Mouse (Mus musculus): ENCODE results near the gene Hcrt. TPM values are rescaled to one million over a fixed set of nuclear protein-coding genes. Genes with fewer than 3 reads are reported as not detected.
A peak's percentile ranks its signal among the peaks of the same experiment; 100 is the strongest.

Gene Hcrt
- polyA plus RNA-seq, 1 experiment from 2014 or later = not detected

DNA sequence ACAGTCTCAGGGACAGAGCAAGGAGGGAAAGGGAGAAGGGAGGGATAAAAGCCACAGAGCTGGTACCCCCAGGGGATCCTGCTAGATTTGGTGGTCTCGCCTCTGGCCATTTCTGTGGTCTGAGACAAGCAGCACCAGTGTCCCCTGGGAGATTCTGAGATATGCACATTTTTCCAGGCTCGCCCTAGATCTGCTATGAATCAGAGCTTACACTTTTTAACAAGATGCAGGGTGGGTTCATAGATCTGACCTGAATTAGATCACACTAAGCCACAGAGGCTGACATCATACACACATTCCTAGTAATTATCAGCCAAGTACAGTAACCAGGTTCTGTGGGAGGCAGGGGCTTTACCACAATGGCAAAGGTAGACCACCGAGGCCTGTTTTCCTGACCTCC lies 27.0 kb upstream of the Hcrt start:
- H3K4me1 ChIP-seq (replicated peaks) = peaks cover 11% of the 10 kb centered on the region
- no peak overlapping the region for H3K4me2 ChIP-seq
- WGBS = 92% methylated on average over 3 of the region's 3 CpGs
- no peak for ATAC-seq (replicated peaks; ENCODE audit: insufficient number of reproducible peaks, insufficient read depth, low FRiP score, low read depth)
- no peak overlapping the region for H3K27ac ChIP-seq
- no peak overlapping the region for H3K9ac ChIP-seq
- H3K27me3 ChIP-seq = no peaks in the 10 kb centered on the region
- H3K4me3 ChIP-seq = no peak overlapping the region
- H3K9me3 ChIP-seq (replicated peaks) = no peaks in the 10 kb centered on the region
- peaks cover 45% of the 10 kb centered on the region for H3K36me3 ChIP-seq

GRCm38 (mm10) chr11:100785774-100786173 lies 23.0 kb upstream of the Hcrt start:
- Histone ChIP-seq H3K36me3 (peaks cover 68% of the 10 kb centered on the region), H3K4me3 (no peak overlapping the region), H3K27ac (no peak overlapping the region), H3K4me2 (no peak overlapping the region), H3K9ac (no peak overlapping the region), H3K9me3 (replicated peaks) (no peaks in the 10 kb centered on the region), H3K4me1 (replicated peaks) (peaks cover 6% of the 10 kb centered on the region), H3K27me3 (no peaks in the 10 kb centered on the region)
- ATAC-seq (replicated peaks; ENCODE audit: insufficient number of reproducible peaks, insufficient read depth, low FRiP score, low read depth) = no peak
- 95% methylated on average over 2 of the region's 2 CpGs for WGBS

- H3K9ac ChIP-seq = no peak overlapping the region
- H3K4me2 ChIP-seq = no peak overlapping the region
- H3K9me3 ChIP-seq (replicated peaks) = no peaks in the 10 kb centered on the region
- peaks cover 2% of the 10 kb centered on the region; the same call in 1 of the 2 replicates for H3K4me1 ChIP-seq (replicated peaks)
- ATAC-seq (replicated peaks; ENCODE audit: insufficient number of reproducible peaks, insufficient read depth, low FRiP score, low read depth) = no peak
- H3K27me3 ChIP-seq = no peaks in the 10 kb centered on the region
- no peak overlapping the region for H3K4me3 ChIP-seq
- 79% methylated on average over 8 of the region's 8 CpGs for WGBS
- H3K27ac ChIP-seq = no peak overlapping the region
- H3K36me3 ChIP-seq = peaks cover 74% of the 10 kb centered on the region
Measured at GRCm38 (mm10) chr11:100784286-100784685, 21.6 kb upstream of the Hcrt start.

- WGBS = 78% methylated on average over 13 of the region's 13 CpGs
- no peak overlapping the region for H3K9ac ChIP-seq
- H3K4me3 ChIP-seq = no peak overlapping the region
- peaks cover 2% of the 10 kb centered on the region; the same call in 1 of the 2 replicates for H3K4me1 ChIP-seq (replicated peaks)
- ATAC-seq (replicated peaks; ENCODE audit: insufficient number of reproducible peaks, insufficient read depth, low FRiP score, low read depth) = no peak
- no peaks in the 10 kb centered on the region for H3K27me3 ChIP-seq
- H3K4me2 ChIP-seq = no peak overlapping the region
- H3K9me3 ChIP-seq (replicated peaks) = no peaks in the 10 kb centered on the region
- peaks cover 72% of the 10 kb centered on the region for H3K36me3 ChIP-seq
- no peak overlapping the region for H3K27ac ChIP-seq
Measured at GRCm38 (mm10) chr11:100782568-100782967, 19.8 kb upstream of the Hcrt start.

- Histone ChIP-seq H3K9me3 (replicated peaks) (no peaks in the 10 kb centered on the region), H3K4me3 (no peak overlapping the region), H3K27ac (peak overlapping the region; percentile 26; the same call in 1 of the 2 replicates), H3K4me1 (replicated peaks) (peaks cover 2% of the 10 kb centered on the region; the same call in 1 of the 2 replicates), H3K4me2 (no peak overlapping the region), H3K27me3 (no peaks in the 10 kb centered on the region), H3K36me3 (peaks cover 66% of the 10 kb centered on the region), H3K9ac (no peak overlapping the region)
- ATAC-seq (replicated peaks; ENCODE audit: insufficient number of reproducible peaks, insufficient read depth, low FRiP score, low read depth) = no peak
- WGBS = 72% methylated on average over 15 of the region's 15 CpGs
Measured at GRCm38 (mm10) chr11:100781763-100782475, 19.2 kb upstream of the Hcrt start.

DNA sequence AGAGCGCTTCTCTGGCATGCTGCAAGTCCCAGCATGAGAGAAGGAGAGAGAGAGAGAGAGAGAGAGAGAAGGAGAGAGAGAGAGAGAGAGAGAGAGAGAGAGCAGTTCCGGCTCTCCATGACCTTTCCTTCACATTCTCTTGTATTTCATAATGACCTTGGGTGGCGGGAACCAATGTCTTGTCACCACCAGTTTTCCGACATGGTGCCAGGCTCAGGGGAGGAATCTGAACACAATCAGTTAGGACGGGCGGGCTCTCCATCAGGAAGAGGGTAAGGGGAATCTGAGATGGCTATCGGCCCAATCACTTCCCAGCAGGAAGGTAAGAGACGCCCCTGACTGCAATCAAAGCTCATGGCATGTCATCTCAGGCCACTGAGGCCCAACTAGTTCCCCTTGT lies 17.5 kb upstream of the Hcrt start:
- ATAC-seq (replicated peaks; ENCODE audit: insufficient number of reproducible peaks, insufficient read depth, low FRiP score, low read depth) = no peak
- WGBS = 63% methylated on average over 8 of the region's 8 CpGs

DNA sequence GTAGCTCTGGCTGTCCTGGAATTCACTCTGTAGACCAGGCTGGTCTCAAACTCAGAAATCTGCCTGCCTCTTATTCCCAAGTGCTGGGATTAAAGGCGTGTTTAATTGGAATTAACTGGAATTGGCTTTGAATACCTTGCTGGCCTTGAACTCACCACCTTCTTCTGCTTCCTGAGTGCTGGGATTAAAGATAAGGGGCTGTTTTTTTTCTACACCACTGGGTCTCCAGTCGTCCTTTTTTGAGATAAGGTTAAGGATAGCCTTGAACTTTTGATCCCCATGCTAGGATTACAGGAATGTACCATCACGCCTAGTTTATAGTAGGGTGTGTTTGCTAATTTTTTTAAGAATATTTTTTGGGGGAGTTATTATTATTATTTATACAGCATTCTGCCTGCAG lies 15.3 kb upstream of the Hcrt start:
- H3K36me3 ChIP-seq = peaks cover 34% of the 10 kb centered on the region
- H3K27ac ChIP-seq = no peak overlapping the region
- no peaks in the 10 kb centered on the region for H3K27me3 ChIP-seq
- no peak for ATAC-seq (replicated peaks; ENCODE audit: insufficient number of reproducible peaks, insufficient read depth, low FRiP score, low read depth)
- H3K9ac ChIP-seq = no peak overlapping the region
- H3K9me3 ChIP-seq (replicated peaks) = no peaks in the 10 kb centered on the region
- peaks cover 2% of the 10 kb centered on the region; the same call in 1 of the 2 replicates for H3K4me1 ChIP-seq (replicated peaks)
- no peak overlapping the region for H3K4me3 ChIP-seq
- H3K4me2 ChIP-seq = no peak overlapping the region
- 61% methylated on average over 3 of the region's 3 CpGs for WGBS

More for the DNA sequence above, 17.5 kb upstream of the Hcrt start:
- H3K4me1 ChIP-seq (replicated peaks) = peaks cover 2% of the 10 kb centered on the region; the same call in 1 of the 2 replicates
- H3K27me3 ChIP-seq = no peaks in the 10 kb centered on the region
- no peaks in the 10 kb centered on the region for H3K9me3 ChIP-seq (replicated peaks)
- H3K9ac ChIP-seq = no peak overlapping the region
- H3K27ac ChIP-seq = no peak overlapping the region
- no peak overlapping the region for H3K4me2 ChIP-seq
- no peak overlapping the region for H3K4me3 ChIP-seq
- H3K36me3 ChIP-seq = peaks cover 53% of the 10 kb centered on the region

GRCm38 (mm10) chr11:100775921-100776320 lies 13.2 kb upstream of the Hcrt start:
- Histone ChIP-seq H3K4me3 (no peak overlapping the region), H3K36me3 (peaks cover 15% of the 10 kb centered on the region), H3K9me3 (replicated peaks) (no peaks in the 10 kb centered on the region), H3K27ac (no peak overlapping the region), H3K27me3 (no peaks in the 10 kb centered on the region), H3K4me1 (replicated peaks) (peaks cover 2% of the 10 kb centered on the region; the same call in 1 of the 2 replicates), H3K9ac (no peak overlapping the region), H3K4me2 (no peak overlapping the region)
- ATAC-seq (replicated peaks; ENCODE audit: insufficient number of reproducible peaks, insufficient read depth, low FRiP score, low read depth) = no peak
- WGBS = 80% methylated on average over 10 of the region's 10 CpGs

DNA sequence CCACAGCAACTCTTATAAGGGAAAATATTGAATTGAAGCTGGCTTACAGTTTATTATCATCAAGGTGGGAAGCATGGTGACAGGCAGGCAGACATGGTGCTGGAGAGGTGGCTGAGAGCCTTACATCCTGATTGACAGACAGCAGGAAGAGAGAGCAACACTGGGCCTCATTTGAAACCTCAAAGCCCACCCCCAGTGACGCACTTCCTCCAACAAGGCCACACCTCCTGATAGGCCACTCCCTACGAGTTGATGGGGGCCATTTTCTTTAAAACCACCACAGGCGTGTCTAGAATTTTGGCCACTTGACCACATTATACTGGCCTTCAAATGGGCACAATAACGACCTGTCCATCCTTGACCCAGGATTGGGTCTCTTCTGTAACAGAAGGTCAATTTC lies 11.5 kb upstream of the Hcrt start:
- Histone ChIP-seq H3K4me3 (no peak overlapping the region), H3K9ac (no peak overlapping the region), H3K4me1 (replicated peaks) (peaks cover 10% of the 10 kb centered on the region), H3K9me3 (replicated peaks) (no peaks in the 10 kb centered on the region), H3K27ac (no peak overlapping the region), H3K36me3 (peaks cover 8% of the 10 kb centered on the region), H3K4me2 (no peak overlapping the region), H3K27me3 (no peaks in the 10 kb centered on the region)
- WGBS = 79% methylated on average over 4 of the region's 4 CpGs
- ATAC-seq (replicated peaks; ENCODE audit: insufficient number of reproducible peaks, insufficient read depth, low FRiP score, low read depth) = no peak

- Histone ChIP-seq H3K27me3 (no peaks in the 10 kb centered on the region), H3K4me1 (replicated peaks) (peaks cover 11% of the 10 kb centered on the region), H3K4me2 (peak within 1 kb of the TSS; percentile 74), H3K27ac (peak within 1 kb of the TSS; percentile 75), H3K36me3 (no peaks in the 10 kb centered on the region), H3K4me3 (peak within 1 kb of the TSS; percentile 78), H3K9me3 (replicated peaks) (no peaks in the 10 kb centered on the region), H3K9ac (peak within 1 kb of the TSS; percentile 68)
- WGBS = 15% methylated on average over 17 of the region's 17 CpGs
- peak; percentile 63; the same call in 1 of the 2 replicates for ATAC-seq (replicated peaks; ENCODE audit: insufficient number of reproducible peaks, insufficient read depth, low FRiP score, low read depth)
Measured at GRCm38 (mm10) chr11:100770646-100771408, 8.1 kb upstream of the Hcrt start, which contains the start of gene Ghdc. TSS of gene Ghdc (minus strand) at chr11:100770957.

GRCm38 (mm10) chr11:100769980-100770379 lies 7.2 kb upstream of the Hcrt start:
- WGBS = 49% methylated on average over 6 of the region's 6 CpGs
- no peak for ATAC-seq (replicated peaks; ENCODE audit: insufficient number of reproducible peaks, insufficient read depth, low FRiP score, low read depth)

More at GRCm38 (mm10) chr11:100769980-100770379, 7.2 kb upstream of the Hcrt start:
- no peaks in the 10 kb centered on the region for H3K27me3 ChIP-seq
- peak overlapping the region; percentile 68 for H3K9ac ChIP-seq
- H3K36me3 ChIP-seq = no peaks in the 10 kb centered on the region
- peak overlapping the region; percentile 78 for H3K4me3 ChIP-seq
- H3K9me3 ChIP-seq (replicated peaks) = no peaks in the 10 kb centered on the region
- peak overlapping the region; percentile 74 for H3K4me2 ChIP-seq
- 0 out of 2 replicates have a peak overlapping the region, but pooled peaks have one; percentile 75 for H3K27ac ChIP-seq
- H3K4me1 ChIP-seq (replicated peaks) = peaks cover 11% of the 10 kb centered on the region
